Mouse (Mus musculus) cortical plate, adult 2 months (tissue): ENCODE measurements around the gene Coro6.

Experiments used
- CTCF ChIP-seq: fragments of 200-500 bp; IDR thresholded peaks from 2 replicates; pipeline ENCODE4 v1.5.1; 2011; ENCODE audit warnings: mild to moderate bottlenecking, control low read depth, low read length; ENCODE audit not compliant: insufficient read depth; ENCODE audit errors: extremely low read depth
- POLR2A ChIP-seq: fragments of 200-500 bp; IDR thresholded peaks from 2 replicates; pipeline ENCODE4 v1.6.1; 2011; ENCODE audit warnings: mild to moderate bottlenecking, low read length, control low read depth; ENCODE audit not compliant: insufficient read depth; ENCODE audit errors: extremely low read depth

DNA sequence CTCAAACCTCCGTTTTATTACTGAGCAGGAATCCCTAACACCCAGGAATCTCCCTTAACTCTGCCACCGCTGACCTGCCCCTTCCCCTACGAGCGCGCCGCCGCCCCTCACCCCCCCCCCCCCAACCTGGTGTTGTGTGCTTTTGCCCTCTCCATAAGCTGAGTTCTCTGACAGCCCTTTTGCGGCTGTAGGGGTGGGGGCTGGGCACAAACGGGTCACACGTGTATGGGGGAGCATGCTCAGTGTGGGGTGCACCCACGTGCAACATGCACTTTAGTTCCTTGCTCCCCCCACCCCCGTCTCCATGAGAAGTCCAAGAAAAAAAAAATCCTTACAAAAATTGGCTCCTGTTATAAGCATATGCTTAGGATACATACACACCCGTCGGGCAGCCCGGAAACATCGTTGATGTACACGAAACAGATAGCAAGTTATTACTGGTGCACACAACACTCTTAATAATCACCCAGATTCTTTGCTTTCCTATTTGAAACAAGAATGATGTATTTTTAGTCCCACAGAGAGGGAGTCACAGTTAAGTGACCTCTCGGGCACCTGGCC, 30.2 kb downstream of the Coro6 start:
- TF ChIP-seq POLR2A (no peak), CTCF (no peak)
